Mouse (Mus musculus): Measurements from ENCODE around the gene Pcdh9. TPM values are rescaled to one million over a fixed set of nuclear protein-coding genes. Genes with fewer than 3 reads are reported as not detected.

The Pcdh9 gene
- total RNA-seq, 2 experiments from 2014 or later: 3.2 to 4.4 TPM

GRCm38 (mm10) chr14:93169201-93169600 is 721.3 kb downstream of the Pcdh9 start:
- no peak for DNase-seq

- no peak for DNase-seq
Observed at GRCm38 (mm10) chr14:93168367-93168766, 722.1 kb downstream of the Pcdh9 start.

GRCm38 (mm10) chr14:93143414-93143813 is 747.1 kb downstream of the Pcdh9 start:
- no peak for DNase-seq

- no peak for DNase-seq
Observed at GRCm38 (mm10) chr14:93142076-93142475, 748.4 kb downstream of the Pcdh9 start.

- DNase-seq: no peak
Observed at GRCm38 (mm10) chr14:93126993-93127392, 763.5 kb downstream of the Pcdh9 start.

- no peak for DNase-seq
Observed at GRCm38 (mm10) chr14:93102755-93103154, 787.7 kb downstream of the Pcdh9 start.

- no peak for DNase-seq
Observed at GRCm38 (mm10) chr14:93095081-93095480, 795.4 kb downstream of the Pcdh9 start.

- no peak for DNase-seq
Observed at GRCm38 (mm10) chr14:93092806-93093205, 797.7 kb downstream of the Pcdh9 start.

GRCm38 (mm10) chr14:93085646-93086045 is 804.8 kb downstream of the Pcdh9 start:
- DNase-seq: no peak

GRCm38 (mm10) chr14:93083140-93083539 is 807.3 kb downstream of the Pcdh9 start:
- DNase-seq: no peak

GRCm38 (mm10) chr14:93080910-93081309 is 809.6 kb downstream of the Pcdh9 start:
- DNase-seq: no peak

GRCm38 (mm10) chr14:93075761-93076160 is 814.7 kb downstream of the Pcdh9 start:
- DNase-seq: no peak

GRCm38 (mm10) chr14:93072346-93072745 is 818.1 kb downstream of the Pcdh9 start:
- DNase-seq: no peak

GRCm38 (mm10) chr14:93070140-93070539 is 820.3 kb downstream of the Pcdh9 start:
- no peak for DNase-seq

GRCm38 (mm10) chr14:93067411-93068336 is 822.8 kb downstream of the Pcdh9 start:
- DNase-seq: no peak

GRCm38 (mm10) chr14:93066732-93067410 is 823.6 kb downstream of the Pcdh9 start:
- no peak for DNase-seq

GRCm38 (mm10) chr14:93061824-93062620 is 828.5 kb downstream of the Pcdh9 start:
- no peak for DNase-seq

- DNase-seq: no peak
Observed at GRCm38 (mm10) chr14:93058799-93059198, 831.7 kb downstream of the Pcdh9 start.

- no peak for DNase-seq
Observed at GRCm38 (mm10) chr14:93055997-93056396, 834.5 kb downstream of the Pcdh9 start.

GRCm38 (mm10) chr14:93040591-93040990 is 849.9 kb downstream of the Pcdh9 start:
- DNase-seq: peak; percentile 3

- no peak for DNase-seq
Observed at GRCm38 (mm10) chr14:93039326-93040221, 850.9 kb downstream of the Pcdh9 start.
